Mouse (Mus musculus) intestine, postnatal 0 days (tissue): ENCODE data around the gene Fgl2. TPM values are rescaled to one million over a fixed set of nuclear protein-coding genes. Genes with fewer than 3 reads are reported as not detected.
A peak's percentile ranks its signal among the peaks of the same experiment; 100 is the strongest.

ENCODE experiments used
- ATAC-seq: fragments of 200-750 bp; cut with Nextera tagmentation; 2 replicates; pipeline ENCODE4 v1.8.0; 2017; ENCODE audit warnings: mild to moderate bottlenecking, moderate TSS enrichment, moderate library complexity
- H3K27ac ChIP-seq: fragments of 300-500 bp; sonication (generic); 2 replicates; pipeline ENCODE4 v1.5.1; 2014; ENCODE audit warnings: mild to moderate bottlenecking, low read depth, low read length, moderate library complexity
- H3K27me3 ChIP-seq: fragments of 300-500 bp; sonication (generic); replicated peaks from 2 replicates; pipeline ENCODE4 v1.6.1; 2014; ENCODE audit warnings: low read length, mixed read lengths; ENCODE audit not compliant: control insufficient read depth, insufficient read depth
- H3K36me3 ChIP-seq: fragments of 300-500 bp; sonication (generic); 2 replicates; pipeline ENCODE4 v1.6.1; 2014; ENCODE audit warnings: mild to moderate bottlenecking, moderate library complexity; ENCODE audit not compliant: control insufficient read depth, insufficient read depth
- H3K4me1 ChIP-seq: fragments of 300-500 bp; sonication (generic); replicated peaks from 2 replicates; pipeline ENCODE4 v1.6.1; 2014; ENCODE audit warnings: antibody characterized with exemption, low read length, mixed read lengths; ENCODE audit not compliant: control insufficient read depth, insufficient read depth
- H3K4me2 ChIP-seq: fragments of 300-500 bp; sonication (generic); replicated peaks from 2 replicates; pipeline ENCODE4 v1.6.1; 2014; ENCODE audit warnings: low read depth, mild to moderate bottlenecking, moderate library complexity
- H3K4me3 ChIP-seq: fragments of 300-500 bp; sonication (generic); 2 replicates; pipeline ENCODE4 v1.5.1; 2014; ENCODE audit warnings: low read depth, low read length
- H3K9ac ChIP-seq: fragments of 300-500 bp; sonication (generic); 2 replicates; pipeline ENCODE4 v1.6.1; 2014; ENCODE audit warnings: mild to moderate bottlenecking, low read depth, low read length
- H3K9me3 ChIP-seq: fragments of 300-500 bp; sonication (generic); 2 replicates; pipeline ENCODE4 v1.6.1; 2016; ENCODE audit warnings: mixed run types; ENCODE audit not compliant: control insufficient read depth
- CTCF ChIP-seq: sonication (generic); IDR thresholded peaks from 2 replicates; pipeline ENCODE4 v1.5.1; 2016; ENCODE audit warnings: low read depth, mild to moderate bottlenecking, control low read depth, antibody characterized with exemption, moderate library complexity
- WGBS: fragments of 180-500 bp; shearing (Covaris S2); extraction: QIAGEN DNeasy Blood & Tissue Kit; methylation state at CpG from one replicate; pipeline ENCODE4 v1.1.7; 2014; 5-methylcytosine and 5-hydroxymethylcytosine counted together
- polyA plus RNA-seq: library from polyadenylated mRNA; unstranded; fragments of >200 nt; fragmentation: Nextera tagmentation; extraction: Ambion mirVana; gene quantifications from 2 replicates; pipeline ENCODE4 v1.2.1, GENCODE M21; 2015

Gene Fgl2
- polyA plus RNA-seq, 1 experiment from 2014 or later, result 24.5 TPM

- Histone ChIP-seq H3K9ac (no peak overlapping the region), H3K4me2 (no peak overlapping the region), H3K36me3 (no peaks in the 10 kb centered on the region), H3K4me3 (no peak overlapping the region), H3K4me1 (no peaks in the 10 kb centered on the region), H3K27me3 (no peaks in the 10 kb centered on the region), H3K27ac (no peak overlapping the region), H3K9me3 (no peaks in the 10 kb centered on the region)
- WGBS, result 83% methylated on average over 3 of the region's 3 CpGs
- no peak for TF ChIP-seq CTCF
- no peak for ATAC-seq
Measured at GRCm38 (mm10) chr5:21413322-21413721, 40.9 kb downstream of the Fgl2 start.

DNA sequence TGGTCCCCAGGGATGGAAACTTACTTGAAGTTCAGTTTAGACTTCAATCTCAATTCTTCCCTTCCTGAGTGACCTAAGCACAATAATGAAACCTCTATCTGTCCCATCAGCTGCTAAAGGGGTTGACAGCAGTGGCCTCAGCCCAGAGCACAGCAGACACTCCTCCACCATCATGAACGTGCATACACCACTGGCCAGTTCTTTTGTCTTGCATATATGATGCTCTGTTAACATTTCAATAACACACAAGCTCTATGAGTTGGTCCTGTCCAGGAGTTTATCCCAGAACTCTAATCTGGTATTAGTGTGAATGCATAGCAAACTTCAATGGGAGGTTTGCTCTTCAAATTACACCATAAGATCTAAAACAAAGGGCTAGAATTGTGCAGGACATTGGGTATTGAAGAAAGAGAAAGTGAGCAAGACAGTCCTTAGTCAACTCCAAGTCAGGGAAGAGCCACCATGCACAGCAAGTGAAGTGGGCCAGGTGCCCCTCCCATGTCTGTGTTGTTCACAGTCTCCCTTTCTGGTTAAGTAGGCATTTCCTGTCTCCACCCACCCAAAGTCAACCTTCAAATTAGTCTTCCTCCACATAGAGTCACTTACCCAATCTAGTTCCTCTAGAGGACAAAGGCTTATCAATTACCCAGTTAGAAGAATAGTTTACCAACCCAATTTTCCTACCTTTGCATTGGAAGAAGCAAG, 41.8 kb downstream of the Fgl2 start:
- no peak for ATAC-seq
- TF ChIP-seq CTCF, result no peak
- Histone ChIP-seq H3K36me3 (no peaks in the 10 kb centered on the region), H3K9ac (no peak overlapping the region), H3K4me3 (no peak overlapping the region), H3K4me2 (no peak overlapping the region), H3K4me1 (no peaks in the 10 kb centered on the region), H3K27me3 (no peaks in the 10 kb centered on the region), H3K9me3 (no peaks in the 10 kb centered on the region), H3K27ac (no peak overlapping the region)
- 65% methylated on average over 1 of the region's 1 CpGs for WGBS

DNA sequence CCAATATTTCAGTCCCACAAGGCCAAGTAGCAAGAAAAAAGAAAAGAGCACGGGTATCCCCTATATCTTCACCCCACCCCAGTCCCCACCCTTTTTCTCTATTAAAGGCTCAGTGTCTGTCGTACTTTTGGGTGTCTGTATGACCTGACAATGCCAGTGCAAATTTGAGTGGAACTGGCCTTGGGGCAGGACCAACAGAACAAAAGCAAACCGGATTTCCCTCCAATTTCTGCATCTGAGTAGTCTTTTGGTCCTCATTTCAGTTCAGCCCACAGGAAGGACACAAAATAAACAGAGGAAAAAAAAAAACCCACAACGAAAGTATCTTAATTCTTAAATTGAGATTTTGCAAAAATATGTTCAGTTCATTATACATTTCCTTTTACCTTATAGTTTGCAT, 46.2 kb downstream of the Fgl2 start:
- TF ChIP-seq CTCF, result no peak
- no peak for ATAC-seq
- no peaks in the 10 kb centered on the region for H3K4me1 ChIP-seq

GRCm38 (mm10) chr5:21420609-21421008, 48.2 kb downstream of the Fgl2 start:
- no peaks in the 10 kb centered on the region for H3K9me3 ChIP-seq
- TF ChIP-seq CTCF, result peak; percentile 75
- ATAC-seq, result no peak
- no peak overlapping the region for H3K4me2 ChIP-seq
- H3K27me3 ChIP-seq, result no peaks in the 10 kb centered on the region
- H3K27ac ChIP-seq, result no peak overlapping the region
- H3K4me1 ChIP-seq, result no peaks in the 10 kb centered on the region
- 7% methylated on average over 1 of the region's 1 CpGs for WGBS
- H3K4me3 ChIP-seq, result no peak overlapping the region
- H3K36me3 ChIP-seq, result no peaks in the 10 kb centered on the region
- no peak overlapping the region for H3K9ac ChIP-seq

More for the DNA sequence above, 46.2 kb downstream of the Fgl2 start:
- no peak overlapping the region for H3K9ac ChIP-seq
- H3K27ac ChIP-seq, result no peak overlapping the region
- H3K36me3 ChIP-seq, result no peaks in the 10 kb centered on the region
- H3K9me3 ChIP-seq, result no peaks in the 10 kb centered on the region
- WGBS, result 63% methylated on average over 4 of the region's 4 CpGs
- no peaks in the 10 kb centered on the region for H3K27me3 ChIP-seq
- no peak overlapping the region for H3K4me3 ChIP-seq
- H3K4me2 ChIP-seq, result no peak overlapping the region

DNA sequence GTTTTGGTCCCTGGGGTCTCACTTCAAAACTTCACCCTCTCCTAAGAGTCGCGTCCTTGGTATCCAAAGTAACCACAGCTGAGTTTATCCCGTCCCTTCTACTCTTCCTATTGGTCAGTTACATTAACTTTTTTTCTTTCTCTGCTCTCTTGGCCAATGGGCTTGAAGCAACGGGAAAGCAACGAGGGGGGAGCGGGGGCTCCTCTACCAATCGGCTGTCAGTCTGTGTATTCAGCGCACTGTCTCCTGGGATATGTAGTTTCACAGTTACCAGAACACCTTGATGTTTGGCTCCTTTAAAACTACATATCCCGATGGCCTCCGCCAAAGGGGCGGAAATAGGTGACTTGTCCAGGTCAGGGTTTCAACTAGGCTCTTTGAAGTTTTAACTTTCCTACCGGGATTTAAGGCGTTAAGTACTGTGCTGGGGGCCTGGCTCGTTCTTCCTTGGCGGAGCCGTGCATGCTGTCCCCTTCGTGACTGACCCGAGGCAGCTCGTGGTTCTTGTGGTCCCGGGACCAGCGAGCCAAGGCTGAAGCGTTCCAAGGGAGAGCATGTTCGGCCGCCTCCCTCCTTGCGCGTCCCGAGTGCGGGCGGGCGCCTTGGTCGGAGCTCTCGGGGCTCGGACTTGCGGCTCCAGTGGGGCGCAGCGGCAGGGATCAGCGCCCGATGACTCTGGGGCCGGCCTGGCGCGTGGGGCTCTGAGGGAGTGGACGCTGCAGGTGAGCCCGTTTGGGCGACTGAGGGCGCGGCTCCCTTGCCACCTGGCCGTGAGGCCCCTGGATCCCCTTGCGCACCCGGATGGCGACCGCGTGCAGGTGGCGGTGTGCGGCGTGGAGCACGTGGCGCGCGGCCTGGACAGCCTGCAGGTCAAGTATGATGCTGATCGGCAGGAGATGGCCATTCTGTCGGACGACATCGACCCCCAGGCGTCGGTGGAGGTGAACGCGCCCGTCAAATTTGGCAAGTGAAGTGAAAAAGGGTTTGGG, 52.5 kb downstream of the Fgl2 start, which contains the start of the genes Ccdc146 and Fam185a:
TSS of gene Ccdc146 (minus strand) at position 64 of the 989 bp plus-strand sequence.
TSS of gene Fam185a (plus strand) at position 345 of the 989 bp plus-strand sequence.
- no peaks in the 10 kb centered on the region for H3K9me3 ChIP-seq
- TF ChIP-seq CTCF, result peak; percentile 24; the same call in 1 of the 2 replicates
- H3K27me3 ChIP-seq, result no peaks in the 10 kb centered on the region
- H3K4me2 ChIP-seq, result peak within 1 kb of the TSS; percentile 97
- H3K9ac ChIP-seq, result peak within 1 kb of the TSS; percentile 57
- peak within 1 kb of the TSS; percentile 77 for H3K27ac ChIP-seq
- peak; percentile 100 for ATAC-seq
- peak within 1 kb of the TSS; percentile 74 for H3K4me3 ChIP-seq
- WGBS, result under 1% methylated on average over 68 of the region's 68 CpGs
- H3K36me3 ChIP-seq, result no peaks in the 10 kb centered on the region
- no peaks in the 10 kb centered on the region for H3K4me1 ChIP-seq

GRCm38 (mm10) chr5:21426666-21427065, 54.2 kb downstream of the Fgl2 start:
- 85% methylated on average over 6 of the region's 6 CpGs for WGBS
- Histone ChIP-seq H3K36me3 (no peaks in the 10 kb centered on the region), H3K27me3 (no peaks in the 10 kb centered on the region), H3K27ac (no peak overlapping the region), H3K4me1 (no peaks in the 10 kb centered on the region), H3K4me2 (peak overlapping the region; percentile 97; the same call in 1 of the 2 replicates), H3K9ac (no peak overlapping the region), H3K9me3 (no peaks in the 10 kb centered on the region), H3K4me3 (no peak overlapping the region)
- no peak for ATAC-seq
- no peak for TF ChIP-seq CTCF

Other genes with a start within 250 kb of the Fgl2 start
- gene Gsap, start 186.4 kb upstream of the Fgl2 start, polyA plus RNA-seq, result 0.81 and 0.97 TPM in 2 replicates
- 0.38 and 0.44 TPM in 2 replicates for gene Ccdc146, start 52.0 kb downstream of the Fgl2 start, polyA plus RNA-seq
- 3.9 and 4.1 TPM in 2 replicates for gene Fam185a, start 52.3 kb downstream of the Fgl2 start, polyA plus RNA-seq
- 8.2 and 10.3 TPM in 2 replicates for gene Lrrc17, start 170.9 kb downstream of the Fgl2 start, polyA plus RNA-seq